Mouse (Mus musculus): ENCODE measurements around the gene Trp53rka. TPM values are rescaled to one million over a fixed set of nuclear protein-coding genes. Genes with fewer than 3 reads are reported as not detected.
A peak's percentile ranks its signal among the peaks of the same experiment; 100 is the strongest.

The Trp53rka gene
- total and polyA plus RNA-seq, 3 experiments, result 29.8 to 35.1 TPM; not detected in 1

DNA sequence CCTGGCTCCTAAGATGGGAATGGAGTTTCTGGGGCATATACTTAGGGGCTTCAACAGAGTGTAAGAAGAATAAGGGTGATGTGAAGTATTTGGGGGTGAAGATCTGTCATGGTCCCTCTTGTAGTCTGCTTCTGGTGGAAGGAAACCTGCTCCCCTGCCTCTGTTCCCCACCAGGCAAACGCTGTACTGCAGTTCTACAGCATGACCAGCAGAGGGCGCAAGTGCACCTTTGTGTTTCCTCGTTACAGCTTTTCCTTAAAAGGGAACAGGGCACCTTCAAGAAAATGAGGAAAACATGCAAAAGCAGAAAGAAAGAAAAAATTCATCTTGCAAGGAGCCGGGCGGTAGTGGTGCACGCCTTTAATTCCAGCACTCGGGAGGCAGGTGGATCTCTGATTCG, 36.0 kb upstream of the Trp53rka start (continued):
- TF ChIP-seq ZC3H11A (IDR thresholded peaks at IDR 0.05; ENCODE audit: low read depth, low read length) (0 out of 2 replicates have a peak, but pooled peaks have one; percentile 28), POLR2AphosphoS5 (IDR thresholded peaks at IDR 0.05; ENCODE audit: borderline replicate concordance, low read depth, low read length) (no peak), UBTF (IDR thresholded peaks at IDR 0.05; ENCODE audit: borderline replicate concordance, insufficient read depth, low read depth, low read length) (no peak), GABPA (IDR thresholded peaks at IDR 0.05; ENCODE audit: low read depth, low read length) (no peak), TAL1 (IDR thresholded peaks at IDR 0.05; ENCODE audit: low read length) (no peak), SMC3 (IDR thresholded peaks at IDR 0.05; ENCODE audit: low read depth, low read length) (peak; percentile 61), MYB (IDR thresholded peaks at IDR 0.05; ENCODE audit: low read depth, low read length) (no peak), NRF1 (IDR thresholded peaks at IDR 0.05; ENCODE audit: insufficient read depth, low read depth, low read length, poor library complexity, severe bottlenecking) (no peak), SIN3A (IDR thresholded peaks at IDR 0.05; ENCODE audit: low read length) (no peak), CTCF (IDR thresholded peaks at IDR 0.05 in 2 of 3, conservative IDR thresholded peaks at IDR 0.05 in 1 of 3; ENCODE audit: control insufficient read depth in 1 of 3, insufficient read depth in 1 of 3, low read depth in 2 of 3, low read length in 3 of 3, poor library complexity in 1 of 3, severe bottlenecking in 1 of 3) (peak; percentile 78 to 94 (median 91)), MAX (IDR thresholded peaks at IDR 0.05; ENCODE audit: low read length) (no peak)

DNA sequence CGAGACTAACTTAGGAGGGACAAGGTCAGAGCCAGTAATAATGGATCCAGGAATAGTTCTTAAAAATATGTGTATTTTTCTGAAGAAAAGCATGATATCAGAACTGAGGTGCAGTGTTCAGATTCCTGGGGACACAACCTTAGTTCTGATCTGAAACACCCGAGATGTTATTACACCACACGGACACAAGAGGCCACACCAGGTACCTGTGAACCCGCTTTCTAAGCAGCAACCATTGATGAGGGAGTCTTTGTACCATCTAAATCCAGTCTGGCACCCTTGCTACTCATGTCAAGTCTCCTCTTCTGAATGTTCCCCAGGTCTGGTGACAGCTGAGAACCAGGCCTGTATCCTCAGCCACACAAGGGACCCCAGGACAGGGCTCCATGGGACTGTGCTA, 32.5 kb upstream of the Trp53rka start:
- TF ChIP-seq CTCF (IDR thresholded peaks at IDR 0.05 in 2 of 3, conservative IDR thresholded peaks at IDR 0.05 in 1 of 3; ENCODE audit: control insufficient read depth in 1 of 3, insufficient read depth in 1 of 3, low read depth in 2 of 3, low read length in 3 of 3, poor library complexity in 1 of 3, severe bottlenecking in 1 of 3) (no peak), ZNF384 (IDR thresholded peaks at IDR 0.05; ENCODE audit: low read depth, low read length) (no peak), EP300 (IDR thresholded peaks at IDR 0.05; ENCODE audit: low read depth in 1 of 2, low read length in 2 of 2) (no peak), TBP (IDR thresholded peaks at IDR 0.05; ENCODE audit: low read depth, low read length) (no peak), SIN3A (IDR thresholded peaks at IDR 0.05; ENCODE audit: low read length) (no peak), RCOR1 (IDR thresholded peaks at IDR 0.05; ENCODE audit: low read depth, low read length) (no peak), USF1 (IDR thresholded peaks at IDR 0.05; ENCODE audit: low read depth, low read length) (no peak), MXI1 (IDR thresholded peaks at IDR 0.05; ENCODE audit: low read depth, low read length) (no peak), CHD1 (IDR thresholded peaks at IDR 0.05; ENCODE audit: low read depth, low read length) (no peak), POLR2A (IDR thresholded peaks at IDR 0.05; ENCODE audit: control insufficient read depth in 1 of 2, insufficient read depth in 1 of 2, low read depth in 1 of 2, low read length in 2 of 2, poor library complexity in 1 of 2) (no peak), JUND (IDR thresholded peaks at IDR 0.05; ENCODE audit: low read depth, low read length) (no peak), POLR2AphosphoS2 (IDR thresholded peaks at IDR 0.05; ENCODE audit: low read length) (no peak), ETS1 (IDR thresholded peaks at IDR 0.05; ENCODE audit: low read depth, low read length) (no peak), GABPA (IDR thresholded peaks at IDR 0.05; ENCODE audit: low read depth, low read length) (no peak), MAX (IDR thresholded peaks at IDR 0.05; ENCODE audit: low read length) (no peak), TCF12 (IDR thresholded peaks at IDR 0.05; ENCODE audit: low read depth, low read length) (no peak), POLR2AphosphoS5 (IDR thresholded peaks at IDR 0.05; ENCODE audit: borderline replicate concordance, low read depth, low read length) (no peak), ZC3H11A (IDR thresholded peaks at IDR 0.05; ENCODE audit: low read depth, low read length) (no peak), UBTF (IDR thresholded peaks at IDR 0.05; ENCODE audit: borderline replicate concordance, insufficient read depth, low read depth, low read length) (no peak), MYC (IDR thresholded peaks at IDR 0.05; ENCODE audit: low read depth, low read length) (no peak)
- Histone ChIP-seq H3K9ac (ENCODE audit: control insufficient read depth, low read depth, low read length, poor library complexity, severe bottlenecking) (no peak overlapping the region), H3K79me2 (ENCODE audit: control insufficient read depth, insufficient read depth, low read length, poor library complexity) (no peaks in the 10 kb centered on the region), H3K4me1 (ENCODE audit: control insufficient read depth in 1 of 2, insufficient read depth in 2 of 2, low read length in 2 of 2) (no peaks in the 10 kb centered on the region), H3K4me3 (ENCODE audit: control insufficient read depth in 1 of 2, insufficient read depth in 1 of 2, low read depth in 2 of 2, low read length in 2 of 2) (no peak overlapping the region), H3K9me3 (replicated peaks; ENCODE audit: insufficient read depth, low read length) (no peaks in the 10 kb centered on the region), H3K27ac (ENCODE audit: control insufficient read depth, low read depth, low read length) (no peak overlapping the region), H3K36me3 (ENCODE audit: control insufficient read depth in 1 of 2, insufficient read depth in 2 of 2, low read length in 2 of 2) (no peaks in the 10 kb centered on the region), H3K27me3 (ENCODE audit: control insufficient read depth in 1 of 2, insufficient read depth in 2 of 2, low read length in 2 of 2) (no peaks in the 10 kb centered on the region)
- DNase-seq (ENCODE audit: low read depth, low spot score), result no peak

Data from MEL (cell line).